ENCODE assay signal across 8 mouse cellular contexts in the genomic region with DNA sequence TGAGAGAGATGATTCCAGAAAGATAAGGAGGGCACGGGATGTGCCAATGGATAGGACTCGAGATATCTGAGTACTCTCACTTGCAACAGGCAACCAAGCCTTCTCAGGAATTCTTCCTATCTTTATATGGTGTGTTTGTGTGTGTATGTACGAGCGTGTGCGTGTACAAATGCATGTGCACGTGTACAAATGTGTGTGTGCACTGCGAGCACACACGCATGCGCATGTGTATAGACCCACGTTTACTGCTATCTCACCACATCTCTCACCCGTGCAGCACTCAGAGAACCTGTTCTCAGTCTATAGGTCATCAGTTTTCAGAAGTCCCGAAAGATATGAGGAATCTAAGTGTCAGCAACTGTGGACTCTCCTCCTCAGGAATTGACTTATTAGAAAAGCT. TPM values are rescaled to one million over a fixed set of nuclear protein-coding genes. Genes with fewer than 3 reads are reported as not detected.
DNase-seq lines count a peak whose midpoint lies in the region; ATAC-seq lines count a peak whose summit lies in the region.

No protein-coding gene starts in this region.

- peaks cover 35% of the 10 kb centered on the region for H3K27me3 ChIP-seq in kidney, embryonic 15.5 days
- peaks cover 42% of the 10 kb centered on the region for H3K27me3 ChIP-seq in embryonic facial prominence, embryonic 10.5 days (replicated peaks; ENCODE audit: low read depth, poor library complexity, severe bottlenecking)
- H3K27me3 ChIP-seq in intestine, embryonic 14.5 days (replicated peaks; ENCODE audit: control insufficient read depth, insufficient read depth, low read length) = peaks cover 17% of the 10 kb centered on the region
- no peaks in the 10 kb centered on the region for H3K27me3 ChIP-seq in midbrain, embryonic 16.5 days (ENCODE audit: control insufficient read depth, insufficient read depth, low read depth, low read length)

- no peaks in the 10 kb centered on the region for H3K9me3 ChIP-seq in kidney, embryonic 15.5 days (replicated peaks)
- no peaks in the 10 kb centered on the region for H3K9me3 ChIP-seq in embryonic facial prominence, embryonic 10.5 days
- H3K9me3 ChIP-seq in intestine, embryonic 14.5 days (ENCODE audit: control insufficient read depth, low read length) = no peaks in the 10 kb centered on the region
- H3K9me3 ChIP-seq in midbrain, embryonic 16.5 days (replicated peaks; ENCODE audit: control insufficient read depth, low read length, poor library complexity, severe bottlenecking) = no peaks in the 10 kb centered on the region

- peaks cover 41% of the 10 kb centered on the region for H3K4me1 ChIP-seq in kidney, embryonic 15.5 days
- H3K4me1 ChIP-seq in embryonic facial prominence, embryonic 10.5 days = peaks cover 51% of the 10 kb centered on the region
- peaks cover 35% of the 10 kb centered on the region for H3K4me1 ChIP-seq in intestine, embryonic 14.5 days (replicated peaks; ENCODE audit: control insufficient read depth, insufficient read depth, low read length)
- peaks cover 23% of the 10 kb centered on the region for H3K4me1 ChIP-seq in midbrain, embryonic 16.5 days (ENCODE audit: control insufficient read depth, insufficient read depth, low read length)

- H3K9ac ChIP-seq in kidney, embryonic 15.5 days = no peak overlapping the region
- peak overlapping the region; percentile 8; the same call in 1 of the 2 replicates for H3K9ac ChIP-seq in intestine, embryonic 14.5 days (ENCODE audit: low read length)
- H3K9ac ChIP-seq in midbrain, embryonic 16.5 days (ENCODE audit: low read depth, low read length) = no peak overlapping the region; the same call in 1 of the 2 replicates

- no peak for ATAC-seq in kidney, embryonic 15.5 days (replicated peaks; ENCODE audit: low FRiP score)
- ATAC-seq in intestine, embryonic 14.5 days (replicated peaks; ENCODE audit: low FRiP score, low TSS enrichment, low read depth) = no peak
- ATAC-seq in midbrain, embryonic 16.5 days = no peak

- no peak for DNase-seq in kidney, adult 11 months
- no peak for DNase-seq in embryonic facial prominence, embryonic 10.5 days (ENCODE audit: low spot score)
- DNase-seq in intestine, embryonic 14.5 days (ENCODE audit: low spot score) = no peak
- no peak for DNase-seq in embryo, embryonic 11 days
- DNase-seq in kidney, postnatal 10 days = no peak
- DNase-seq in layer of hippocampus, adult 9-10 months (ENCODE audit: low spot score) = no peak

- peak overlapping the region; percentile 46 for H3K4me3 ChIP-seq in kidney, embryonic 15.5 days (replicated peaks)
- peak overlapping the region; percentile 54; the same call in 1 of the 2 replicates for H3K4me3 ChIP-seq in embryonic facial prominence, embryonic 10.5 days
- no peak overlapping the region for H3K4me3 ChIP-seq in intestine, embryonic 14.5 days (ENCODE audit: low read depth, low read length)
- H3K4me3 ChIP-seq in midbrain, embryonic 16.5 days (ENCODE audit: low read depth, low read length) = no peak overlapping the region; the same call in 1 of the 2 replicates

- no peaks in the 10 kb centered on the region for H3K36me3 ChIP-seq in kidney, embryonic 15.5 days
- H3K36me3 ChIP-seq in embryonic facial prominence, embryonic 10.5 days (replicated peaks) = no peaks in the 10 kb centered on the region
- H3K36me3 ChIP-seq in intestine, embryonic 14.5 days (ENCODE audit: control insufficient read depth, insufficient read depth, low read length) = no peaks in the 10 kb centered on the region
- no peaks in the 10 kb centered on the region for H3K36me3 ChIP-seq in midbrain, embryonic 16.5 days (ENCODE audit: control insufficient read depth, insufficient read depth, low read length)

- peak overlapping the region; percentile 67 for H3K4me2 ChIP-seq in kidney, embryonic 15.5 days
- H3K4me2 ChIP-seq in intestine, embryonic 14.5 days (ENCODE audit: low read length) = peak overlapping the region; percentile 47
- H3K4me2 ChIP-seq in midbrain, embryonic 16.5 days (ENCODE audit: low read length) = peak overlapping the region; percentile 65

- H3K27ac ChIP-seq in kidney, embryonic 15.5 days = no peak overlapping the region
- H3K27ac ChIP-seq in embryonic facial prominence, embryonic 10.5 days (replicated peaks) = peak overlapping the region; percentile 84
- peak overlapping the region; percentile 57; the same call in 1 of the 2 replicates for H3K27ac ChIP-seq in intestine, embryonic 14.5 days (ENCODE audit: low read depth)
- H3K27ac ChIP-seq in midbrain, embryonic 16.5 days (ENCODE audit: low read length) = no peak overlapping the region; the same call in none of the 2 replicates

- 78% methylated on average over 12 of the region's 12 CpGs for WGBS in kidney, embryonic 15.5 days
- WGBS in embryonic facial prominence, embryonic 10.5 days = 88% methylated on average over 12 of the region's 12 CpGs
- 81% methylated on average over 12 of the region's 12 CpGs for WGBS in intestine, embryonic 14.5 days
- 87% methylated on average over 12 of the region's 12 CpGs for WGBS in midbrain, embryonic 16.5 days

RNA-seq across cellular contexts. Expression of gene Pak6, which starts 3.6 kb away (rescaled TPM):
- 0.84 and 1.3 TPM in 2 replicates for polyA plus RNA-seq in kidney, embryonic 15.5 days (2015; fragmentation: Nextera tagmentation; extraction: Ambion mirVana)
- polyA plus RNA-seq in embryonic facial prominence, embryonic 10.5 days (2016; fragmentation: Nextera tagmentation; extraction: Ambion mirVana) = 0.45 and 0.72 TPM in 2 replicates
- polyA plus RNA-seq in intestine, embryonic 14.5 days (2014; fragmentation: Nextera tagmentation; extraction: Ambion mirVana) = 2.4 and 2.7 TPM in 2 replicates
- polyA plus RNA-seq in midbrain, embryonic 16.5 days (2015; fragmentation: Nextera tagmentation; extraction: Ambion mirVana) = 62.7 and 65.5 TPM in 2 replicates

RNA-seq across cellular contexts. Expression of gene Ankrd63, which starts 44.3 kb away (rescaled TPM):
- polyA plus RNA-seq in kidney, embryonic 15.5 days (2015; fragmentation: Nextera tagmentation; extraction: Ambion mirVana) = 0.28 and 0.39 TPM in 2 replicates
- not detected in 2 replicates for polyA plus RNA-seq in embryonic facial prominence, embryonic 10.5 days (2016; fragmentation: Nextera tagmentation; extraction: Ambion mirVana)
- 0.19 and 0.20 TPM in 2 replicates for polyA plus RNA-seq in intestine, embryonic 14.5 days (2014; fragmentation: Nextera tagmentation; extraction: Ambion mirVana)
- polyA plus RNA-seq in midbrain, embryonic 16.5 days (2015; fragmentation: Nextera tagmentation; extraction: Ambion mirVana) = not detected in 2 replicates

Comparison
In these comparisons a context has a peak if more than half of its experiments do, and no peak if none do; other contexts are left out.
1. H3K27ac ChIP-seq: peak in embryonic facial prominence, embryonic 10.5 days (single experiment) and intestine, embryonic 14.5 days (single experiment); none in kidney, embryonic 15.5 days (single experiment) and midbrain, embryonic 16.5 days (single experiment).
2. H3K4me3 ChIP-seq: peak in kidney, embryonic 15.5 days (single experiment) and embryonic facial prominence, embryonic 10.5 days (single experiment); none in intestine, embryonic 14.5 days (single experiment) and midbrain, embryonic 16.5 days (single experiment).
3. RNA of gene Pak6, which starts 3.6 kb away (polyA plus RNA-seq): 62.7 to 65.5 TPM in midbrain, embryonic 16.5 days; 2.4 to 2.7 TPM in intestine, embryonic 14.5 days, 0.84 to 1.3 TPM in kidney, embryonic 15.5 days and 0.45 to 0.72 TPM in embryonic facial prominence, embryonic 10.5 days; every median in the first group is over 10 times any median in the second.
4. Peak in every context shown above with its lines, with median percentiles within 50 percentile points of each other: H3K4me2 ChIP-seq.